Mouse (Mus musculus): ENCODE data around the gene Asxl1. TPM values are rescaled to one million over a fixed set of nuclear protein-coding genes. Genes with fewer than 3 reads are reported as not detected.

Gene Asxl1
- total RNA-seq, 4 experiments from 2014 or later = 31.1 to 39.8 (median 33.2) TPM

DNA sequence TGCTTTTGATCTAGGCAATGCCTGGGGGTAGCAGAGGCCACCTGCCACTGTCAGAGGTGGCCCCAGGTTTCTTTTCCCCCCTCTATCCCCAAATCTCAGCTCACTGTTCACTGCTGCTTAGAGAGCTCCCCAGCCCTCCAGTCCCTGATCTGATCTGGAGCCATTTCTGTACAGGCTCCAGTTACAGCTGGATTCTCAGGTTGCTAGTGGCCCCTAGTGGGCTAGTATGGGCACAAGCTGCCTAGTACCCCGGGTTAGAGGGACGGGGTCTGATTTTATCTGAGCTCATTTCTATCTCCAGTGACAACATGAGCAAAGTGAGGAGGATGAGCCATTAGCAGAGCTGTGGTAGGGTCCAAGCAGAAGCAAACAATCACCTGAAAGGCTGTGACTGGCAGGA lies 69.0 kb downstream of the Asxl1 start:
- DNase-seq = no peak

- DNase-seq = no peak
Observed at GRCm38 (mm10) chr2:153417841-153418240, 72.2 kb downstream of the Asxl1 start.

DNA sequence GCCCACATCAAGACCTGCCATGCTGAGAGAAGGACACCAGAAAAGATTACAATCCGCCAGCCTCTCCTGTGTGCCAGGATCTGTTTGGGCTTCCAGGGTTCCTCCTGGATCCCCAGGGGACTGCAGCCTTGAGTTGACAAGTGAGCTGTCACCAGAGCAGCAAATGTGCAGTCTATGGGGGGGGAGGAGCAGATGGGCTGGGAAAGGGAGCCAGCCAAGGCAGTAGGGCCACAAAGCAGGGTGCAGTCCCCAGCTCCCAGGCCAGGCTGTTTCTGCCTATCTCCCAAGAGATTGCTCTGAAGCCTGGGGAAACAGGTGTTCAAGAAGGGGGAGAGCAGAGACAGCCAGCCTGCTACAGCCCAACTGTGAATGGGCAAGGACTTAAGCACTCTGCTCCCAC lies 72.8 kb downstream of the Asxl1 start:
- DNase-seq = peak; percentile 68

DNA sequence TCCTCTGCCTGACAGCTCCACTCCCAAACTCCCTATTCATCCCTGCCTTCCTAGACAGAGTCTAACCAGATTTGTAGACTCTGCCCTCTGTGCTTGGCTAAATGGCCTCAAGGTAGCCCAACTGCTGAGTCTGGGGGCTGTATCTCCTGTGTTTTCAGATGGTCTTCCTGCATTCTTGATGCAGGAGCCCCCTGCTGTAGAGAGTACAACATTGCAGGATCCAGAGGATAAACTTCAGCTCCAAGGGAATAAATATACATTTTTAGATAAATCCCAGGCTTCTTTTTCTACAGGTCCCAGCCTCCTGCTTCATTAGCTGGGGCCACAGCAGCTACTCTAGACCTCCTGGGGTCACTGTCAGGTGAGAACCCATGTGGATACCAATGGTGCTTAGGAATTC lies 75.6 kb downstream of the Asxl1 start:
- DNase-seq = no peak

DNA sequence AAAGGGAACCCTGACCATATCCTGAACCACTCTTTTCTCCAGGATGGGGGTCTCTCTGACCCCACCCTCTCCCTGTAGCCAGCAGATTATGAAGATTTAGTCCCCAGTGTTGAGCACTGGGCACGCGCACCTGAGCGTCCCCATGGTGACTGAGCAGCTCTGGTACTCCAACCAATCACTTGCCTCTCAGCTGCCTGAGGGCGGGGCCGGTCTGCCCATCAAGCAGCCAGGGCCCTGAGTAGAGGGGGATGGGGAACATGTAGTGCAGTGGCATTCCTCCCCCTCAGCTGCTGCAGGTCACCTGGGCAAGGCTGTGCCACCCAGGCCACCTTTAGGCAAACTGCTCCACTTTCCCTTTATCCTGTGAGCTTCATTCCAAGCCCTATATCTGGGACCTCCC lies 76.4 kb downstream of the Asxl1 start:
- DNase-seq = no peak

DNA sequence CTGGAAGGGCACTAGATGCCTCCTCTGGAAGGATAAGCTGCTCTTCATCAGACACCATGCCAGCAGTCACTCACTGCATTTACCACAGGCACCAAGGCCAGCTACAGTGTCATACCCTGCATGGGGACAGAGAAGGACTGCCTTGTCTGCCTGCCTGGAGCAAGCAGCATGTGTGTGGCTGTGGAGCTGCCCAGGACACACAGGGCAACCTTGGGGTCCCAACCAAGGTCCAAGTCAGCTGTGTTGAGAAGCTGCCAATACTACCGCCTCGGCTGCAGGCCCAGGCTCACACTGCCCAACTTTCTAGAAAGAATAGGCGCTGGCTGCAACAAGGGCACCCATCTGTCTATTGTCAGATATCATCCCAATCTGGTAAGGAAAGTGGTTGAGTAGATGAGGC lies 77.5 kb downstream of the Asxl1 start:
- DNase-seq = no peak

DNA sequence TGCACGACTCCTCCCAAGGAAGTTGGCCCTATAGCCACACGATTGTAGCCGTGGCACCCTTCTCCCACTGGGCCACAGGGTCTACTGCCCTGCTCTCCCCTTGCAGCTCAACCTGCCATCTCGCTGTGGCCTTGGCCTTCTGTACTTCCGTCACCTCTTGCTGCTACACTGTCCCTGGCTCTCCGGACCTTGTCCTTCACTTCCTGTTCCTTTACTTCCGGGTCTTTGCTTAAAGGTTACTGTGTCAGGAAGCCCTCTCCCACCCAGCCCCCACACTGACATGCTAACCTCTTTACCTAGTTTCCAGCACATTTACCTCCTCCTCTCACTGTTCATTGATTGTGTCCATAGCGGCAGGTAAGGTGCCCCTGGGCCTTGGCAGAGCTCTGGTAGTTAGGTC lies 78.9 kb downstream of the Asxl1 start:
- no peak for DNase-seq

- no peak for DNase-seq
Observed at GRCm38 (mm10) chr2:153425124-153425844, 79.7 kb downstream of the Asxl1 start.

- no peak for DNase-seq
Observed at GRCm38 (mm10) chr2:153425998-153426670, 80.5 kb downstream of the Asxl1 start.

DNA sequence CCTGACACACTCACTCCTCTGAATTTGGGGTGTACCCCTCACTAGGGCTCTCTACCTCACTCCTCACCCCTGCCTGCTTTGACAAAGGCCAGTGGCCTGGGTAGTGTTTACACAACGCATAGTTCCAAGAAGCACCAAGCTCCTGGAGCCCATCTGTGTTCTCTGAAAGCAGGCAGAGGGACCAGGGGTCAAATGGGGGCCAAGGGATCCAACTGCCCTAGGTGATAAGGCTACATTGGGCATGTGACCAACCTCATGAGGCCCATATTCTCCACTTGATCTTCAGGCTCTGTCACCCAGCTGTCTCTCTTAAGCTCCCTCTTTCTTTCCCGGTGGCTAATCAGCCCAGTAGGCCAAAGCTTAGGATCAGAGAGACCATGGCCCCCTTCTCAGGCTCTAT lies 81.3 kb downstream of the Asxl1 start:
- no peak for DNase-seq

DNA sequence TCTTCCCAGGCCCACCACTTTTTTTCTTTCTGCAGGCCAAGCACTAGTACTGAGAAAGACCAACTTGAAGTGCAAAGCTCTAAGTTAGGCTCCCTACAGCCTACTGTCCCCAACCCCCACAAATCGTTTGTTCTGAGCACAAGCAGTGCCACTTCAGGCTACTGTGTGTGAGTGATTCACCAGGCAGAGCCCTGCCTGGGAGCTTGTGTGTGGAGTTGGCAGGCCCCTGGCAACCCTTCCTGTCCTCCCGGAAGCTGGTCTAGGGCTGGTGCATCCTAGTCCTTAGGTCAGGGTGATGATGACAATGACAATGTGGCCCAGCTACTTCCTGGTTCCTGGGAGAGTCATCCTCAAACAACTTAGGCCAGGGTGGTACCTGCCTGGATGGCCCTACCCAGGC lies 82.9 kb downstream of the Asxl1 start:
- no peak for DNase-seq

GRCm38 (mm10) chr2:153430571-153430970 lies 84.9 kb downstream of the Asxl1 start:
- DNase-seq = no peak

- no peak for DNase-seq
Observed at GRCm38 (mm10) chr2:153432492-153432891, 86.9 kb downstream of the Asxl1 start.

GRCm38 (mm10) chr2:153433859-153434258 lies 88.2 kb downstream of the Asxl1 start:
- no peak for DNase-seq

DNA sequence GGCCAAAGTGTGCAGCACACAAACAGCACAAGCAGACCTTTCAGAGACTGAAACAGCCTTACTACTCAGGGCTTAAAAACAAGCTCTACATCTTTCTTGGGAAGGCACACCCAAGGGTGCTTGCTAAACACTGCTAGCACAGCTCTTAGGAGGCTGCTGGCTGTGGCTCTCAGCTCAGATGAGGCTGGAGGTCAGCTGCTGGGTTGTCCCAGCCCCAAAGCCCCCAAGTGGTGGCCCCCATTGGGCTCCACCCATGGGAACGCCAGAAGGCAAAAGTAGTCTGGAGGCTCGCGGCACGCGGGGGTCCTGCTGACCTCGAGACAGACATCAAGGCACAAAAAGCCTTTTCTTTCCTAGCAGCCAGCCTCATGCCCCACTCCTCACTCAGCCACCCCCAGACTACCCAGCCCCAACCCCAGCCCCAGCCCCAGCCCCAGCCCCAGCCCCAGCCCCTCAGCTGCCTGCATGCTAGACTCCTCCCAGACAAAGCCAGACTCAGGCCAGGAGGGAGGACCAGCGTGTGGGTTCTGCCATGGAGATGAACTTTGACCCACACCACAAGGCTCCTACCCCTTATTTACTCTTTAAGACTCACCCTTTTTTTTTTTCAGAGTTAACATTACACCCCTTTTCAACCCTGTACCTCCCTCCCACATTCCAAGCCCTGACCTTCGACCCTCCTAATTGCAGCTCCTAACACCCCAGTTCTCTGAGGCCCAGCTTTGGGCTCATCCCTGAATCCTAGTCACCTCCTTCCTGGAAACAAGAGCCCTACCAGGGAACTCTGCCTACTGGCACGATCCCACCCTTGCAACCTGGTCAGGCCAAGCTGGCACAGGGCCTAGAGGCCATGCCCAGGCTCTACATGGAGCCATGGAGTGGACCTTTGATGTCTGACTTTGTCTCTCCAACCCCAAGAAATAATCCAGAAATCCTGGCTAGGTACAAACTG lies 89.5 kb downstream of the Asxl1 start:
- no peak for DNase-seq

GRCm38 (mm10) chr2:153436641-153437305 lies 91.1 kb downstream of the Asxl1 start:
- no peak for DNase-seq

GRCm38 (mm10) chr2:153437306-153437659 lies 91.7 kb downstream of the Asxl1 start:
- no peak for DNase-seq

DNA sequence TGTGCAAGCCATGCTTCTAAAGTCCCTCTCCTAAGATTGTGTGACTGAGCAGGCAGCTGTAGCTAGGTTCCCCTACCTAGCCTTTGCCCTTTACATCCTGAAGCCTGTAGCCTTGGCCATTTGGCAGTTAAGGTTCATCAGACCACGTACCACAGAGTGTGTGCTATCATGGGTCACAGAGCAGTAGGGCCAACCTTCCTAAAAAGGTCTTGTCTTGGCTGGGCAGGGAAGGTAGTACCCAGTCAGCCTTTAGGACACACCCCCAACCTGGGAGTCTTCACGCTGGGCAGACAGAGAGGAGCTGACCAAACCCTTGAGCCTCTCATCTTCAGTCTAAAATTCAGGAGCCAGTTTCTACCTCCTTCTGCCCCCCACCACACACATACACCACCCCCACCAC lies 95.1 kb downstream of the Asxl1 start:
- no peak for DNase-seq

DNA sequence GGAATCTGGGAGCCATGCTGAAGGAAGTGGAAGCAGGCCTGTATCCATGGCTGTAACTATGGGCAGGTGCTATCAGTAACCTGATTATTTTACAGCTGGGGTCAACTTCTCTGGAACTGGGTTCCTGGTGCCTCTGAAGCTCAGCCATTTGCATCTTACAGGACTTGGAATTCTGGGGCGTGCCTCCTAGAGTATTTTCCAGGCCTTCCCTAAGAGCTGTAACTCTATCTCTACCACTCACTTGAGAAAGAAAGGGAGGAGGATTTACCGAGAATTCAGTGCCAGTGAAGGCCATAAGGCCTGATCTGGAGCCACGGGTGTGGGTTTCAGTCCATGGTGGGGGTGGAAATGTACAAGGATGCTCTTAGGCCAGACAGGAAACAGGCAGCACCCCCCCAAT lies 95.6 kb downstream of the Asxl1 start:
- no peak for DNase-seq

GRCm38 (mm10) chr2:153442720-153443119 lies 97.1 kb downstream of the Asxl1 start:
- no peak for DNase-seq

GRCm38 (mm10) chr2:153443434-153444240 lies 98.0 kb downstream of the Asxl1 start:
- no peak for DNase-seq

All from adrenal gland, adult 8-10 months (tissue).